Mouse (Mus musculus) splenic B cell, adult 2 months (primary cell): ENCODE data around the gene Izumo4.

Source experiments
- DNase-seq: peaks from one replicate; pipeline ENCODE4 v3.0.0-alpha.2; 2011; ENCODE audit warnings: low read depth, low spot score
- H3K27me3 ChIP-seq: 2 replicates; pipeline ENCODE4 v1.6.1; 2012; ENCODE audit warnings: mild to moderate bottlenecking, low read length, moderate library complexity, mixed read lengths; ENCODE audit not compliant: control insufficient read depth, poor library complexity, insufficient read depth, severe bottlenecking
- H3K36me3 ChIP-seq: 2 replicates; pipeline ENCODE4 v1.6.1; 2012; ENCODE audit warnings: mild to moderate bottlenecking, low read length, moderate library complexity, mixed read lengths; ENCODE audit not compliant: control insufficient read depth, poor library complexity, insufficient read depth, severe bottlenecking

Gene Izumo4

GRCm38 (mm10) chr10:80665016-80665380 is 37.0 kb upstream of the Izumo4 start:
- Histone ChIP-seq H3K36me3 (peaks cover 26% of the 10 kb centered on the region), H3K27me3 (no peaks in the 10 kb centered on the region)
- no peak for DNase-seq

DNA sequence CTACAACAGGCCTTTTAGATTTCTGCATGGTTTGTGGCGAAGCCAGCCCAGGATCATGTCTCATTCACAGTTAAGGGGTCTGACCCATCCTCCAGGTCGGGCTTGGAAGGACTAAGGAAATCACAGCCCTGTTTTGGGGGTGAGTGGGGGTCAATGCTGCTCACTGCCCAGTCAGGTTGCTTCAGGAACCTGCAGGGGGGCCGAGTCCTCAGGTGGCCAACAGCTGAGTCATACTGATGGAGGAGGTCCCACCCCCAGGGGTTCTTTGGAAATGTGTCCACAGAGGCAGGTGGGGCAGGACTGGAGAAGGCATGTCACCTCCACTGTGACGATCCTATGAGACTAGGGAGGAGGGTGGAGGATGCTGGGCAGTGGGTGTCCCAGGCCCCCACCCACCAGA is 36.5 kb upstream of the Izumo4 start:
- peaks cover 26% of the 10 kb centered on the region for H3K36me3 ChIP-seq
- DNase-seq = no peak
- H3K27me3 ChIP-seq = no peaks in the 10 kb centered on the region

DNA sequence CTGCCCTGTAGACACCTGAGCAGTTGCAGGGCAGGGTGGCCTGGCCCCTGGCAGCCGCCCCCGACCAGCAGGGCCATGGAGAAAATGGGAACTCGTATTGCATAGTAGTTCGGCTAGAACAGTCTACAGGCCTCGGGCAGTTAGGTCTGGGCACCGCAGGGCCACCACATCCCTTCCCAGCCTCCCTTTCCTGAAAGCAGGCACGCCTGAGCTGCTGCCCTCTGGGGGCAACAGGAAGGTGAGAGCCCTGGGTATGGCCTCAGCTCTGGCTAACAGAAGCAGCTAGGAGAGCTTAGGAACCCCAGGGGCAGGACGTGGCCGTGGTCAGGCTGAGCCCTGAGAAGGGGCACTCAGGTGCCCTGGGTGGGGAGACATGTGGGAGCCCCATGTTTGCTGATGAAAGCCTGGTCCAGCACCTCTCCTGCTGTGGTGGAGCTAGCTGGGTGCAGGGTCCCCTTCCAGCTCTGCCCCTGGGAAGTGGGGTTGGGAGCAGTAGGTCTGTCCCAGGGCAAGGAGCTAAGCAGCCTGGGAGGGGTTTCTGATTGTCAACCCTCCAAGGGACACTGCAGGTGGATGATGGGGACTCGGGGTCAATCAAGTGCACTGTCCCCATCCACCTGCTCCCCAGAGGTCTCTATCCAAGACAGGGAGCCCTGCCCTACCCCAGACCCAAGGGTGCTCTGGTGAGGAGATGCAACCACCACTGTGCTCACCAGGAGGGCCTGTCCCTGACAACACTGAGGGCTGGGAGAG is 35.8 kb upstream of the Izumo4 start:
- no peak for DNase-seq
- H3K27me3 ChIP-seq = no peaks in the 10 kb centered on the region

GRCm38 (mm10) chr10:80666837-80667412 is 35.1 kb upstream of the Izumo4 start:
- H3K36me3 ChIP-seq = peaks cover 33% of the 10 kb centered on the region
- no peak for DNase-seq
- H3K27me3 ChIP-seq = no peaks in the 10 kb centered on the region

More for the DNA sequence above, 35.8 kb upstream of the Izumo4 start:
- H3K36me3 ChIP-seq = peaks cover 27% of the 10 kb centered on the region

GRCm38 (mm10) chr10:80668614-80669013 is 33.4 kb upstream of the Izumo4 start:
- peak; percentile 36 for DNase-seq
- no peaks in the 10 kb centered on the region for H3K27me3 ChIP-seq
- peaks cover 36% of the 10 kb centered on the region for H3K36me3 ChIP-seq

DNA sequence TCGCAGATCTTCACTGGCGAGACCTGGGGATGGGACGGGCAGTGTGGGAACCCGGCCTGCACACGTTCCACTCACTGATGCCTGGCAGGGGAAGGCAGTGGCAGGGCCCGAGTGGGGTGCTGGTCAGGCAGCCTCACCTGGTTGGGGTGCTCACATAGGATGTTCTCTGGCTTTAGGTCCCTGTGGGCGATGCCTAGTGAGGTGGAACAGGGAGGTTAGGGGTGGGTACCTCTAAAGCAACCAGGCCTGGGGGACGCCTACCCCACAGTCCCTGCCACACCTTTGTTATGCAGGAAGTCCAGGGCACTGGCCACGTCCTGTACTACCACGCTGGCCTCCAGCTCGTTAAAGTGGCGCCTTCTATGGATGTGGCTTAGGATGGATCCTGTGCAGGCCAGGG is 33.0 kb upstream of the Izumo4 start:
- Histone ChIP-seq H3K36me3 (peaks cover 36% of the 10 kb centered on the region), H3K27me3 (no peaks in the 10 kb centered on the region)
- no peak for DNase-seq

DNA sequence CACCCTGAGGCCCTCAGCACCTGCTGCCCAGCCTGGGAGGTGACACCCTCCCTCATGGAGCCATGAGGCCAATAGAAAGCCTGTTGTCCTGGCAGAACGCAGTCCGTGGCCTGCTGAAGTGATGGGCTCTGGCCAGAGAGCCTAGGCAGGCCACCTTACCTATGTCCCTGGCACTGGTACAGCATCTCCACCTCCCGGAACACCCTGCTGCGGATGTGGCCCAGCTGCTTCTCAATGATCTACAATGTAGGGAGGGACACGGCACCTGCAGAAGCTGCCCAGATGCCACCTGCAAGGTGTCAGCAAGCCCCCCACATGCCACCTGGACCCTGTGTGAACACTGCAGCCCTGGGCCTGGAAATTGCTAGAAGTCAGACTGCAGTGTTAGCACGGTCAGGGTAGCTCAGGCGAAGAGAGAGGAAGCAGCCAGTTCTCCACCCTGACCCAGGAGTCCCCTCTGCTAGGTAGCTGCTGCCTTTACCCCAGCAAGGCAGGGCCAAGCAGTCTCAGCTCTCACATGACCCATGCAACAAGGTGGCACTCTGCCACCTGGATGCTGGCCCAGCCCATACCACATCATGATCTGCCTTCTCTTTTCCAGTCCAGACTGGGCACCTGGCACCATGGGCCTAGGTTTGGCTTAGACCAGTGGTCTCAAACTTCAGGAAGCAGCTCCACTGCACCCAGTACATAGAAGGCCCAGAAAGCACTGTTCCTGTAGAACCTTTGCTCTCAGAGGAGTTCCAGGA is 32.1 kb upstream of the Izumo4 start:
- peak; percentile 38 for DNase-seq
- Histone ChIP-seq H3K27me3 (no peaks in the 10 kb centered on the region), H3K36me3 (peaks cover 36% of the 10 kb centered on the region)

GRCm38 (mm10) chr10:80670531-80670930 is 31.5 kb upstream of the Izumo4 start:
- Histone ChIP-seq H3K36me3 (peaks cover 35% of the 10 kb centered on the region), H3K27me3 (no peaks in the 10 kb centered on the region)
- DNase-seq = no peak

GRCm38 (mm10) chr10:80671251-80671650 is 30.7 kb upstream of the Izumo4 start:
- no peaks in the 10 kb centered on the region for H3K27me3 ChIP-seq
- H3K36me3 ChIP-seq = peaks cover 32% of the 10 kb centered on the region
- no peak for DNase-seq

GRCm38 (mm10) chr10:80671936-80672690 is 29.9 kb upstream of the Izumo4 start:
- H3K36me3 ChIP-seq = peaks cover 24% of the 10 kb centered on the region
- no peak for DNase-seq
- no peaks in the 10 kb centered on the region for H3K27me3 ChIP-seq

- H3K36me3 ChIP-seq = peaks cover 16% of the 10 kb centered on the region
- DNase-seq = no peak
- no peaks in the 10 kb centered on the region for H3K27me3 ChIP-seq
These were observed 28.3 kb upstream of the Izumo4 start for GRCm38 (mm10) chr10:80673690-80674089.

DNA sequence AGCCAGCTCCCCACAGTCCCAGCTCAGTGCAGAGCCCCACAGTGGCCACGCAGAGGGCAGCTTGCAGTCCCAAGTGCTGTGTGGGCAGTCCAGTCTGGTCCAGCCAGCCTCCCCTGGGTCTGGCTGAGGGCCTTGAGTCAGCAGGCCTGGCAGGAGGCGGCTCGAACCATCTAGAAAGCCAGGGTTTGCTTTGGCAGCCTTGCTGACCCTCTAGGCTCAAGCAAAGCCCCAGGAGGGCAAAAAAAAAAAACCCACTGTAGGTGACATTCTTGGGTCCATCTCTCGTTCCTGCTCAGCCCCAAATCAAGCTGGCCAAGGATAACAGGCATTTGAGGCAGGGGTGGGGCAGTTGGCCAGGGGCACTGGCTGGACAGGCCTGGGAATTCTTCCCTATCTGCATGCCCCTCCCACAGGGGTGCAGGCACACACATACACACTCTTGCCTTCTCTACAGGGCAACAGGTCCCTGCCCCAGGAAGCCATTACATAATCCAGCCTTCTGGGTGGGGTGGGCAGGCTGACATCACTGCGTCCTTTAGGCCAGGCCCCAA is 27.7 kb upstream of the Izumo4 start:
- DNase-seq = no peak
- H3K27me3 ChIP-seq = no peaks in the 10 kb centered on the region
- H3K36me3 ChIP-seq = peaks cover 13% of the 10 kb centered on the region

DNA sequence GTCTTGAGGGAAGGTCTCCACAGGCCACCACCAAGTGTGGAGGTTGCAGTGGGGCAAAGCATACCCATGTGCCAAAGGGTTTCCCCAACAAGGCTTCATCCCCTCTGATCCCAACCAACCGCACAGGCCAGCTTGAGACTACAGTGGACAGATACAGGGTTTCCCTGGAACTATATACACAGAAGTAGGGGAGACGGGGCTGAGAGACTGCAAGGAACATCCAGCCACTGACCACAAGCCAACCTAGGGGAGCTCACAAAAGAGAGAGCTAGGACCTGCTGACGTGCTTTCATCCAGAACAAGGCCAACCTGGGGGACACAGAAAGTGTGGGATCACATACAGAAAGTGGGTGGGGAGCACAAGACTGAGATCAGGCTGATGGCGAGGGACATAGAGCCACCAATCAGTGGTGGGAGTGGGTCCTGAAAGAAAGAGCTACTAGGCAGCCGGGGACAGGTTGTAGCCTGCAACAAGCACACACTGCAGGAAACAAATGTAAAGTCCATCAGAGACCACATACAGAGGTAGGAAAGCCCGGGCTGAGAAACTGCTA is 27.1 kb upstream of the Izumo4 start:
- DNase-seq = no peak
- H3K36me3 ChIP-seq = peaks cover 11% of the 10 kb centered on the region
- H3K27me3 ChIP-seq = no peaks in the 10 kb centered on the region
